Mouse (Mus musculus) small intestine, adult 2 months (tissue): ENCODE results near the gene Afdn.

ENCODE experiments used
- CTCF ChIP-seq: fragments of 200-500 bp; IDR thresholded peaks from 2 replicates; pipeline ENCODE4 v1.5.1; 2012; ENCODE audit warnings: low read depth, mild to moderate bottlenecking, control low read depth, inconsistent platforms, low read length, moderate library complexity, mixed read lengths; ENCODE audit not compliant: insufficient replicate concordance, insufficient read length; ENCODE audit errors: extremely low read depth
- POLR2A ChIP-seq: fragments of 200-500 bp; IDR thresholded peaks from 2 replicates; pipeline ENCODE4 v1.6.1; 2012; ENCODE audit warnings: low read depth, mild to moderate bottlenecking, control low read depth, inconsistent platforms, low read length, moderate library complexity

DNA sequence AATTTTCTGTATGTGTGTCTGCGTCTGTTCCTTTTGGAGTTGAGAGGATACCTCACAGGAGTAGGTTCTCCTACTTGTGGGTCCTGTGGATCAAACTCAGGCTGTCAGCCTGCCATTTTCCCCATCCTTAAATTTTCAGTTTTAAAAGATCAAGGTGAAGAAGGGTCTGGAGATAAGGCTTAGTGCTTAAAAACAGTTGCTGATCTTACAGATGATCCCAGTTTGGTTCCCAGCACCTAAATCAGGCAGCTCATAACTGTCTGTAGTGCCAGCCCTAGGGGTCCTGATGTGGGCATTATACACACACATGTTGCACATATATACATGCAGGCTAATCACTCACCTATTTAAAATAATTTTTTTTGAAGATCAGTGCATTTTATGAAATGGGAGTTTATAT lies 69.9 kb downstream of the Afdn start:
- no peak for TF ChIP-seq POLR2A
- no peak for TF ChIP-seq CTCF
